Mouse (Mus musculus) stomach, embryonic 14.5 days (tissue): ENCODE measurements around the gene Rbm7. TPM values are rescaled to one million over a fixed set of nuclear protein-coding genes. Genes with fewer than 3 reads are reported as not detected.

ENCODE experiments used
- microRNA-seq: library from miRNA; unstranded; fragments of <30 nt; microRNA quantifications from one replicate; pipeline ENCODE4, GENCODE M21; 2016
- polyA plus RNA-seq: library from polyadenylated mRNA; unstranded; fragments of >200 nt; fragmentation: Nextera tagmentation; extraction: Ambion mirVana; gene quantifications from 2 replicates; pipeline ENCODE4 v1.2.1, GENCODE M21; 2014

Gene Rbm7
- polyA plus RNA-seq, 1 experiment from 2014 or later = 116 TPM

Small RNA genes within 50 kb of the gene (microRNA-seq; reads per million reads assigned to microRNA genes)
- gene Gm23653 = not detected

Other genes with a start within 250 kb of the Rbm7 start
- 1.5 and 1.6 TPM in 2 replicates for gene Nxpe2, start 141.8 kb downstream of the Rbm7 start, polyA plus RNA-seq
- gene Rexo2, start 14.7 kb downstream of the Rbm7 start, polyA plus RNA-seq = 89.5 and 95.0 TPM in 2 replicates
- 36.1 and 39.3 TPM in 2 replicates for gene Gm5617, start 143 bp upstream of the Rbm7 start, polyA plus RNA-seq
- gene Nnmt, start 109.9 kb upstream of the Rbm7 start, polyA plus RNA-seq = 1.4 and 1.8 TPM in 2 replicates